Mouse (Mus musculus) neural tube, embryonic 11.5 days (tissue): ENCODE measurements around the gene Dnah9. TPM values are rescaled to one million over a fixed set of nuclear protein-coding genes. Genes with fewer than 3 reads are reported as not detected.

Experiments
- ATAC-seq: fragments of 200-750 bp; cut with Nextera tagmentation; 2 replicates; pipeline ENCODE4 v1.8.0; 2017; ENCODE audit warnings: moderate number of reproducible peaks, mild to moderate bottlenecking, moderate TSS enrichment, moderate library complexity; ENCODE audit not compliant: insufficient read depth, low FRiP score, low TSS enrichment
- DNase-seq: peaks from one replicate; pipeline ENCODE4 v3.0.0-alpha.2; 2015; ENCODE audit warnings: low spot score
- H3K27ac ChIP-seq: fragments of 300-500 bp; sonication (generic); 2 replicates; pipeline ENCODE4 v1.5.1; 2014; ENCODE audit warnings: low read depth, mild to moderate bottlenecking, low read length
- H3K27me3 ChIP-seq: fragments of 300-500 bp; sonication (generic); 2 replicates; pipeline ENCODE4 v1.6.1; 2014; ENCODE audit warnings: mild to moderate bottlenecking, low read length, mixed read lengths; ENCODE audit not compliant: control insufficient read depth, insufficient read depth
- H3K36me3 ChIP-seq: fragments of 300-500 bp; sonication (generic); 2 replicates; pipeline ENCODE4 v1.6.1; 2014; ENCODE audit warnings: mild to moderate bottlenecking, low read length, moderate library complexity, mixed read lengths; ENCODE audit not compliant: control insufficient read depth, insufficient read depth
- H3K4me1 ChIP-seq: fragments of 300-500 bp; sonication (generic); 2 replicates; pipeline ENCODE4 v1.6.1; 2014; ENCODE audit warnings: low read length, mixed read lengths; ENCODE audit not compliant: control insufficient read depth, insufficient read depth
- H3K4me2 ChIP-seq: fragments of 300-500 bp; sonication (generic); 2 replicates; pipeline ENCODE4 v1.6.1; 2014; ENCODE audit warnings: low read depth, mild to moderate bottlenecking, moderate library complexity
- H3K4me3 ChIP-seq: fragments of 300-500 bp; sonication (generic); 2 replicates; pipeline ENCODE4 v1.5.1; 2014; ENCODE audit warnings: low read depth, low read length
- H3K9ac ChIP-seq: fragments of 300-500 bp; sonication (generic); 2 replicates; pipeline ENCODE4 v1.6.1; 2014; ENCODE audit warnings: mild to moderate bottlenecking, low read length
- H3K9me3 ChIP-seq: fragments of 300-500 bp; sonication (generic); 2 replicates; pipeline ENCODE4 v1.6.1; 2016; ENCODE audit warnings: low read length; ENCODE audit not compliant: control insufficient read depth
- WGBS: fragments of 180-500 bp; shearing (Covaris S2); extraction: QIAGEN DNeasy Blood & Tissue Kit; methylation state at CpG from one replicate; pipeline ENCODE4 v1.1.7; 2014; 5-methylcytosine and 5-hydroxymethylcytosine counted together
- polyA plus RNA-seq: library from polyadenylated mRNA; unstranded; fragments of >200 nt; fragmentation: Nextera tagmentation; extraction: Ambion mirVana; gene quantifications from 2 replicates; pipeline ENCODE4 v1.2.1, GENCODE M21; 2014

The Dnah9 gene
- polyA plus RNA-seq, 1 experiment from 2014 or later = 0.88 TPM

DNA sequence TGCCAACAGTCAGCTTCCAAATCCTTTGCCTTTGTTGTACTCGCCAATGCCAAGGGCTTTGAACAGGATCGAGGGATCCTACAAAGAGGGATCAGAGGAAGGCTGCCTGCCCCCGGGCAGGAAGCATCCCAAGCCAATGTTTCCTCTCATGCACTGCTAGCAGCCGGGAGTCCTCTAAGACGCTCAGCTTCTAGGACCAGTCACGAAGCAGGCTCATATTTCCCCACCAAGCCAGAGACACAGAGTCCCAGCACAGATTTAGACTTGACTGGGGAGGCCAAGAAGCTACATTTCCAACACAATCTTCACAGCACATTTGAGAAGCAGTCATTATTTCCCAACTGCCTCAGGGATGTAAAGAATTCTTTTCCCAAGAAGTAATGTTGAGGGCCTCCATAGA, 43.9 kb downstream of the Dnah9 start:
- ATAC-seq (no peak), DNase-seq (no peak)
- Histone ChIP-seq H3K27ac (no peak overlapping the region), H3K4me3 (no peak overlapping the region), H3K36me3 (no peaks in the 10 kb centered on the region), H3K4me1 (no peaks in the 10 kb centered on the region), H3K9me3 (no peaks in the 10 kb centered on the region), H3K9ac (no peak overlapping the region), H3K4me2 (no peak overlapping the region), H3K27me3 (no peaks in the 10 kb centered on the region)
- 72% methylated on average over 6 of the region's 6 CpGs for WGBS

DNA sequence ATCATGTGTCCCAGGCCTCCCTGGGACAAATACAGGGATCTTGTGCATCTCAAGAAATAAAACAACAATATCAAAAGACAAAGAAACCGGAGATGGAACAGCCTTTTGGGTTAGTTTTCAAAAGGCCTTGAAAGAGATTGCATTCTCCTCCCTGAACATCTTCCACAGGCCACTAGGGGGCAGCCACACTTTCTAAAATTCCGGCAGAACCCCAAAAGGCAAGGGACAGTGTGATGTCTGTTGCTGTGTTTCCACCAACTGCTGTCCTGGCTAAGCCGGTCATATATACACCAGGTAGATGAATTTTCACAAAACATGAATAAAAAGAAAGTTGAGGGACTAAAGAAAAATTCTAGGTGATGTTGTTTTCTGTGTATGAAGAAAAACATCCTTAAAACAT, 46.3 kb downstream of the Dnah9 start:
- H3K4me1 ChIP-seq = no peaks in the 10 kb centered on the region
- DNase-seq (peak; percentile 73), ATAC-seq (no peak)
- no peaks in the 10 kb centered on the region for H3K9me3 ChIP-seq
- no peak overlapping the region for H3K4me3 ChIP-seq
- H3K36me3 ChIP-seq = no peaks in the 10 kb centered on the region
- no peak overlapping the region for H3K9ac ChIP-seq
- 24% methylated on average over 3 of the region's 3 CpGs for WGBS
- H3K27me3 ChIP-seq = no peaks in the 10 kb centered on the region
- H3K4me2 ChIP-seq = no peak overlapping the region
- no peak overlapping the region for H3K27ac ChIP-seq

DNA sequence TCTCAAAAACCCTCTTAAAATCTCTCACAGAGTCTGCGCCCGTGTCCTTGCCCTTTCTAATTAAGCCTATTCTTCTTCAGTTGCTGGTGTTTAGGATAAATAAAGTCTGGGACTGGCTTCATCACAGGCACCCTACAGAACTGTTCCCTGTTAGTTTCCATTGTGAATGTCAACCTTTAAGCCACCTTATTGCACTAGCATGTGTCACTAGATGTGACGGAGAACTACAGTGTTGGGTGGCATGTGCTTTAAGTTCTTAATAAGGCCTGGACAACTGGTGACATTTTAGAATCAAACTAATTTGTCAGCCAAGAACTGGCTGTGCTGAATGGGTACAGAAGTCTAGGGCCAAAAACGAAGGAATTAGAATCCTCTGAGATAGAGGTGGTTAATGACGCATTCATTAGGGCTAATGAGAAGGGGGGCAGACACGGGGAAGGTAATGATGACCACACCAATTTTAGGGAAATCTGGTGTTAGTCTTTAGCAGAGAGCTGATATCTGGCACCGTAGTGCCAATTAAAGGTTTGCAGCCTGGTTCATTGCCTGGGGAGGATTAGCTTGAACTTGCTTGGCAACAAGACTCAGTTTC, 84.6 kb downstream of the Dnah9 start:
- H3K4me3 ChIP-seq = no peak overlapping the region
- WGBS = 85% methylated on average over 7 of the region's 7 CpGs
- no peak for ATAC-seq
- H3K27ac ChIP-seq = no peak overlapping the region
- H3K9ac ChIP-seq = no peak overlapping the region
- no peaks in the 10 kb centered on the region for H3K9me3 ChIP-seq
- H3K4me1 ChIP-seq = no peaks in the 10 kb centered on the region
- no peak overlapping the region for H3K4me2 ChIP-seq
- no peaks in the 10 kb centered on the region for H3K36me3 ChIP-seq
- DNase-seq = no peak
- H3K27me3 ChIP-seq = no peaks in the 10 kb centered on the region

DNA sequence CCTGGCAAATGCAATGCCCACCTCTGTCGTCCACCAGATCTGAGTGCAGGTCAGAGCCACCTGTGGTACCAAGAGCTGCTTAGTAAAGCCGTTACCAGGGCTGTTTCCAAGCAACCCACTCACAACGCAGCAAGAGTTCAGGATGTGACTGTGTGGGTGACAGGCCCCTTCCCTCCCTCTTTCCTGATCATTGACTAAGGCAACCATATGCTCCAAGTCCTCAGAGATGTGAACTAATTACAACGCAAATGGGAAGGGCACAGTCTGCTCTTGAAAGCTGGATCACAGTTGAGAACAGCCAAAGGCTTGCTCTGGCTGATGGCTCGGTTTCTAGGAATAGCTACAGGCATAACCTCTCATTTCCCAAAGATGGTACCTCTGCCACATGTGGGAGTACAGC, 95.4 kb downstream of the Dnah9 start:
- no peak for DNase-seq
- WGBS = 76% methylated on average over 5 of the region's 5 CpGs
- no peak for ATAC-seq

DNA sequence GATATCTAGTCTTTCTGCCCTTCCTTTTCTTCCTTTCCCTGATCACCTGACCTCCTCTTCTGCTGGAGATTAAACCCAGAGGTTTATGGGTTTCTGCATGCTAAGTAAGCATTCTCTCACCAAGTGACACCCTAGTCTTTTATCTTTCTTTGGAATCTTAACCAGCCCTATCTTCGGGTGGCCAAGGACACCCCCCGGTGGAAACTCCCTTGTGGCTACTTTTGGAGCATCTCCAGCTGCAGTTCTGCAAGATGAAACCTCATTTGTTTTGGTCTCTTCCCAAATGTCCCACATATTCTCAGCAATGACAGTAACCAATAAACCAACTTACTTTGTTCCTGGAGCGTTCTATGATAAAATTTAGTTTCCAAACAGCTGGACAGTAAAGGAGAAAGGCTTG, 109.4 kb downstream of the Dnah9 start:
- no peaks in the 10 kb centered on the region for H3K9me3 ChIP-seq
- H3K4me3 ChIP-seq = no peak overlapping the region
- DNase-seq = no peak
- H3K4me1 ChIP-seq = no peaks in the 10 kb centered on the region
- H3K9ac ChIP-seq = no peak overlapping the region
- ATAC-seq = no peak
- H3K27ac ChIP-seq = no peak overlapping the region
- WGBS = 74% methylated on average over 3 of the region's 3 CpGs
- H3K4me2 ChIP-seq = no peak overlapping the region
- no peaks in the 10 kb centered on the region for H3K27me3 ChIP-seq
- H3K36me3 ChIP-seq = no peaks in the 10 kb centered on the region

More for the DNA sequence above, 95.4 kb downstream of the Dnah9 start:
- H3K27ac ChIP-seq = no peak overlapping the region
- H3K4me1 ChIP-seq = no peaks in the 10 kb centered on the region
- H3K9ac ChIP-seq = no peak overlapping the region
- H3K4me2 ChIP-seq = no peak overlapping the region
- H3K4me3 ChIP-seq = no peak overlapping the region
- no peaks in the 10 kb centered on the region for H3K27me3 ChIP-seq
- no peaks in the 10 kb centered on the region for H3K9me3 ChIP-seq
- no peaks in the 10 kb centered on the region for H3K36me3 ChIP-seq

DNA sequence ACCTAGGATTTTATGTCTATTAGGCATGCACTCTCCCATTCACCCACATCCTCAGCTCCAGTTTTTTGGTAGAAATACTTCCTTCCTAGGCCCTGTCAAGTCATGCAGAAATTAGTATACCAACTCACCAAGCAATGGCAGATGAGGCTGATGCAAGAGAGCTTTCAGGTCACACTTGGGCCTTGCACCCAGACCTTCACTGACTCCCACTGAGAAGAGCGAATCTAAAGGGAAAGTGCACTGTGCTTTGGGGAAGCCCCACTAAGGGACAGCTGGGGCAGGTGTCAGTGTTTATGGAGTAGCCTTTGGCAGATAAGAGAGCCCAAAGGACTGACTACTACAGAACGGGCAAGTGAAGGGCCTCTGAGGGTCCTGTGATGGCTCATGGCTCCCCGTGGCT, 117.1 kb downstream of the Dnah9 start:
- Histone ChIP-seq H3K4me2 (no peak overlapping the region), H3K9me3 (no peaks in the 10 kb centered on the region), H3K4me1 (no peaks in the 10 kb centered on the region), H3K9ac (no peak overlapping the region), H3K4me3 (no peak overlapping the region), H3K36me3 (no peaks in the 10 kb centered on the region), H3K27me3 (no peaks in the 10 kb centered on the region), H3K27ac (no peak overlapping the region)
- WGBS = 85% methylated on average over 3 of the region's 3 CpGs
- DNase-seq (no peak), ATAC-seq (no peak)

DNA sequence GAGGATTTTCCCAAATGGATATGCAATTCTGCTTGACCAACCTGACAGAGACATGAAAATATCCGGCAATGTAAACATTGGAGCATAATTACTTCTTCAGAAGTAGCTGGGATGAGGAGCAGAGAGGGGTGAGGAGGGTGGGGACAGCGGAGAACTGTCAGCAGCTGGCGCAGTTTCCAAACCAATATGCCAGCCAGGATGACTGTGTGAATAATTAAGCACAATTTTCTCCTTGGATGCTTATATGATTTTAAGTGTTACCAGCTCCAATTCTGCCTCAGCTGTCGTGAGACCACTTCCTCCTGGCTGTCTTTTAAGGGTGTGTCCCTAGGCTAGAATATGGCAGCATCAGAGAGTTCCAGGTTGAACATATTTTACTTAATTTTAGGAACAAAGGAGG, 119.2 kb downstream of the Dnah9 start:
- Histone ChIP-seq H3K4me3 (no peak overlapping the region), H3K9ac (no peak overlapping the region), H3K4me2 (no peak overlapping the region), H3K36me3 (no peaks in the 10 kb centered on the region), H3K4me1 (no peaks in the 10 kb centered on the region), H3K27me3 (no peaks in the 10 kb centered on the region), H3K27ac (no peak overlapping the region), H3K9me3 (no peaks in the 10 kb centered on the region)
- DNase-seq (no peak), ATAC-seq (no peak)
- WGBS = 88% methylated on average over 4 of the region's 4 CpGs

DNA sequence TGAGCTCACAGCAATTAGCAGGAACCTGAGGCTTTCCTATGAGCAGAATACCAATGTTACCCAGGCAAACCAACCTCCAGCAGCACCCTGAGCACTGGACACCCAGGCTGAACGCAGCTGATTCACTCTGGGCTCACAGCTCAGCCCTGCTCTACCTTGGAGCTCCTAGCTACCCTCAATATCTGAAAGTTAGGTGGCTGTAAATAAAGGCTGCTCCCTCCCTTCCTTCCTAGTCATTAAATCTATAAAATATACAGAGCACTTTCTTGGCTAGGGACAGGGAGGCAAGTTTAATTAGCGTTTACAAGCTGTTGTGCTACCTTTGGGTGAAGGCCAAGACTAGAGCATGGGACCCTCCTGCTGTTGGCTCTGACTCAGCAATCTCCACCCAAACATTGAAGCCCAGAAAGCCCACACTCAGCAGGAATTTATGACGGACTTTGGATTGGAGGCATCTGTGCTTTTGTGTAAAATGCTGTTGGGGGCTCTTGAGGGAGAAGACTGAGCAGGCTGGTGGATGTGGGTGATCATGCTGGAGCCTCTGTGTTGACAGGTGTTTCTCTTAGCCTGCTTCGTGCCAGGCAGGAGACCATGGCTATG, 121.7 kb downstream of the Dnah9 start:
- Histone ChIP-seq H3K4me2 (no peak overlapping the region), H3K27ac (no peak overlapping the region), H3K4me3 (no peak overlapping the region), H3K4me1 (no peaks in the 10 kb centered on the region), H3K9me3 (no peaks in the 10 kb centered on the region), H3K36me3 (no peaks in the 10 kb centered on the region), H3K27me3 (no peaks in the 10 kb centered on the region), H3K9ac (no peak overlapping the region)
- ATAC-seq (no peak), DNase-seq (no peak)
- WGBS = 70% methylated on average over 4 of the region's 4 CpGs

DNA sequence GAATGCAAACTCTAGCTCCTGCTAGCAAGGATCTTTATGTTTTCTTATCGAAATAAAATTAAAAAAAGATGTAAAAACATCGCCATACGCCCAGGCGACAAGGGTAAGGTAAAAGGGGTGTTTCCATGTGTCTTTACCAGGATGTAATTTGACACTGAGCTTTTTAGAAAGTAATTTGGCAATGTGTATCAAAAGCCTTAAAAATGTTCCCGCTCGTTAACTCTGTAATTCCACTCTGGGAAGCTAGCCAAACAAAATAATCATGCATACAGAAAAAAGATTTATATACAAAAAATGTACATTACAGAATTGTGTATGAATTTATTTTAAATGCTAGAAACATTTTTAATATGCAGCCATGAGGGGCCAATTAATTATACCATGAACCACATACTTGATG, 124.7 kb downstream of the Dnah9 start:
- Histone ChIP-seq H3K4me2 (no peak overlapping the region), H3K27ac (no peak overlapping the region), H3K27me3 (no peaks in the 10 kb centered on the region), H3K4me1 (no peaks in the 10 kb centered on the region), H3K9ac (no peak overlapping the region), H3K4me3 (no peak overlapping the region), H3K9me3 (no peaks in the 10 kb centered on the region), H3K36me3 (no peaks in the 10 kb centered on the region)
- WGBS = 77% methylated on average over 6 of the region's 6 CpGs
- no peak for ATAC-seq
- no peak for DNase-seq
